Mouse (Mus musculus): Measurements from ENCODE around the gene Tpi1.

The Tpi1 gene

GRCm38 (mm10) chr6:124769101-124769765 lies 44.9 kb downstream of the Tpi1 start, which contains the start of gene Eno2:
TSS of gene Eno2 (minus strand) at chr6:124769673.
- peak; percentile 68 to 80 for DNase-seq

GRCm38 (mm10) chr6:124768704-124769044 lies 45.4 kb downstream of the Tpi1 start:
- no peak for DNase-seq

DNA sequence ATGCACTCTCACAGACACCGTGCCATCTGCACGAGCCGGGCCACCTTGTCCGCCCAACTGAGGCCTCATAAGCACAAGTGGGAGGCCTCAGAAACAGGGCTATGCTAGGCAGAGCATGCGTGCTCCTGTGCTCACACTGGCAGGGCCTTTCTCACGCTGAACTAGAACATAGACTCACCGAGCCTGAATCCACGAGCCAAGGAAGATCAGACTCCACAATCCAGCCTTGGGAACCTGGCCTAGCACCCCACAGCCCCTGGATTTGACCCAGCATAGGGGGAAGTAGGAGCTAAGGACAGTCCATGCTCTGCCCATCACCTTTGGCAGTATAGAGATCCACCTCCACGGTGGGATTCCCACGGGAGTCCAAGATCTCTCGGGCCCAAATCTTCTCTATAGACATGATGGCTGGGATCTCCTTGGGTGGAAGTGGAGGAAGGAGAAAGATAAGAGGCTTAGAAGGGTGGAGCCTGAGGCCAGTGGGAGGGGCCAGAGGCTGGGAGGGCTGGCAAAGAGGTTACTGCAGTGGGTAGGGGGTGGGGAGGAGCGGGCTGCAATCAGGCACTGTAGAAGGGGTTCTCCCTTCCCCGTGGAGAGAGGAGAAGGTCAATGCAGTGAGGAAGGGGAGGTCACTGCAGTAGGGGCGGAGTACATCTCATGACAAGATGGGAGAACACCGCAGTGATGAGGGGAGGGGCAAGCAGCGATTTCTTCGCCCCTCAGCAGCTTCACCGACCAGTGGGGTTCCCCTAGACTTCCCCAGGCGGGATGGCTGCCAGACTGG lies 46.0 kb downstream of the Tpi1 start:
- DNase-seq = peak; percentile 50 to 53

GRCm38 (mm10) chr6:124767536-124767919 lies 46.6 kb downstream of the Tpi1 start:
- DNase-seq = no peak

DNA sequence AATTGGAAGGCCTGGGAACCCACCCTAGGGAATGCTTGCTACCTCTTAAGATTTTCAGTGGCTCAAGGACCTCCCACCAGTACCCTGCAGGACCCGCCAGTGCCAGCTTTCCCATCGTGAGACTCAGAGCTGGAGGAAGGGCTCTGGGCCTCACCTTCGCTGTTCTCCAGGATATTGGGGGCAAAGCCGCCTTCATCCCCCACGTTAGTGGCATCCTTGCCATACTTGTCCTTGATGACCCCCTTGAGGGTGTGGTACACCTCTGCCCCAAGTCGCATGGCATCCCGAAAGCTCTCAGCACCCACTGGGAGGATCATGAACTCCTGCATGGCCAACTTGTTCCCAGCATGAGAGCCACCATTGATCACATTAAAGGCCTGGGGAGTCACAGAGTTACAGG lies 48.1 kb downstream of the Tpi1 start:
- no peak for DNase-seq
